Comparison of ENCODE assay signal across 11 mouse cellular contexts in the genomic region with DNA sequence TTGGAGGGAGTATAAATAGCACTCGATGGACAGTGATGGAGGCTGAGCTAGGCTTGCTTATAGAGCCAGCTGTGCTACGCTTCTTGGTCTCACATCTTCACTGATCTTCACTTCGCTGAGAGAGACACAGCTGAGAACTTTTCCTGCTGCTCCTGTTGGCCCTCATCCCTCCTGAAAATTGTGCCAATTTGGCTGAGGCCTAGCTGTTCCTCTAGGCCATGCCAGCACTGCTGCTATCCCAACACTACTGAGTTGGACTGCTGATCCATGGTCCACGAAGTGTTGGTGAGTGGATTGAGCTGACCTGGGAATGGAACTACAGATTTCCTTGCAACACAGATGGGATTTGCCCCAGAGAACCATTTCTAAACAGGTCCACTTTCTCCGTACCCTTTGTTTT. TPM values are rescaled to one million over a fixed set of nuclear protein-coding genes. Genes with fewer than 3 reads are reported as not detected.
DNase-seq lines count a peak whose midpoint lies in the region; ATAC-seq and TF ChIP-seq lines count a peak whose summit lies in the region.
"Had no signal": no experiment of that assay in that cellular context is flagged by ENCODE, and none has a peak within 500 bp of the region (broad histone marks: within the 10 kb centered on the region; RNA-seq: fewer than 3 reads in every experiment).

No protein-coding gene starts in this region.

- H3K27ac ChIP-seq in heart, adult 2 months, result no peak overlapping the region
- no peak overlapping the region for H3K27ac ChIP-seq in heart, embryonic 12.5 days (ENCODE audit: poor library complexity, severe bottlenecking)
- no peak overlapping the region for H3K27ac ChIP-seq in lung, embryonic 14.5 days (ENCODE audit: low read depth)
- H3K27ac ChIP-seq: embryonic facial prominence, embryonic 10.5 days; stomach, embryonic 15.5 days had no signal

- peaks cover 9% of the 10 kb centered on the region for H3K4me1 ChIP-seq in heart, adult 2 months (ENCODE audit: control insufficient read depth, insufficient read depth, low read length)
- peaks cover 20% of the 10 kb centered on the region for H3K4me1 ChIP-seq in heart, embryonic 12.5 days (replicated peaks)
- H3K4me1 ChIP-seq in lung, embryonic 14.5 days (ENCODE audit: insufficient read depth), result no peaks in the 10 kb centered on the region; the same call in 1 of the 2 replicates
- H3K4me1 ChIP-seq: embryonic facial prominence, embryonic 10.5 days; stomach, embryonic 15.5 days had no signal

- no peak for TF ChIP-seq CTCF in heart, adult 2 months (IDR thresholded peaks at IDR 0.05)
- no peak for TF ChIP-seq CTCF in brain, embryonic 14.5 days (IDR thresholded peaks at IDR 0.05; ENCODE audit: borderline replicate concordance, extremely low read depth, insufficient read depth, insufficient read length)
- TF ChIP-seq CTCF in lung, embryonic 14.5 days (IDR thresholded peaks at IDR 0.05; ENCODE audit: low read depth), result no peak

- TF ChIP-seq EP300 in heart, adult 2 months (IDR thresholded peaks at IDR 0.05; ENCODE audit: insufficient read depth, low read depth, low read length), result no peak

- H3K4me2 ChIP-seq in heart, embryonic 12.5 days, result no peak overlapping the region
- no peak overlapping the region for H3K4me2 ChIP-seq in lung, embryonic 14.5 days
- H3K4me2 ChIP-seq: stomach, embryonic 15.5 days had no signal

- no peaks in the 10 kb centered on the region for H3K9me3 ChIP-seq in heart, embryonic 12.5 days (replicated peaks)
- H3K9me3 ChIP-seq in lung, embryonic 14.5 days (ENCODE audit: low read depth, low read length), result no peaks in the 10 kb centered on the region
- H3K9me3 ChIP-seq: embryonic facial prominence, embryonic 10.5 days; stomach, embryonic 15.5 days had no signal

- ATAC-seq in heart, embryonic 12.5 days (ENCODE audit: insufficient number of reproducible peaks, low FRiP score), result no peak
- ATAC-seq in lung, embryonic 14.5 days (ENCODE audit: insufficient read depth), result no peak
- ATAC-seq in megakaryocyte progenitor cell, adult 5-6 weeks (replicated peaks; ENCODE audit: poor library complexity), result no peak
- ATAC-seq: CD4-positive, CD25-positive, alpha-beta regulatory T cell, adult 4 months had no signal

- H3K4me3 ChIP-seq in heart, adult 2 months, result no peak overlapping the region
- no peak overlapping the region for H3K4me3 ChIP-seq in heart, embryonic 12.5 days
- no peak overlapping the region for H3K4me3 ChIP-seq in lung, embryonic 14.5 days (ENCODE audit: low read depth, low read length)
- H3K4me3 ChIP-seq: embryonic facial prominence, embryonic 10.5 days; stomach, embryonic 15.5 days had no signal

- 59% methylated on average over 5 of the region's 5 CpGs for WGBS in heart, adult 2 months
- WGBS in heart, embryonic 12.5 days, result 88% methylated on average over 5 of the region's 5 CpGs
- WGBS in lung, embryonic 14.5 days, result 79% methylated on average over 5 of the region's 5 CpGs

- no peaks in the 10 kb centered on the region for H3K27me3 ChIP-seq in heart, adult 2 months (ENCODE audit: control insufficient read depth, insufficient read depth, low read length)
- H3K27me3 ChIP-seq in heart, embryonic 12.5 days (replicated peaks), result no peaks in the 10 kb centered on the region
- H3K27me3 ChIP-seq in lung, embryonic 14.5 days (ENCODE audit: insufficient read depth, low read length), result no peaks in the 10 kb centered on the region
- H3K27me3 ChIP-seq: stomach, embryonic 15.5 days had no signal

- peaks cover 2% of the 10 kb centered on the region for H3K36me3 ChIP-seq in heart, adult 2 months (ENCODE audit: control insufficient read depth, insufficient read depth, low read length)
- no peaks in the 10 kb centered on the region for H3K36me3 ChIP-seq in heart, embryonic 12.5 days
- H3K36me3 ChIP-seq in lung, embryonic 14.5 days (ENCODE audit: insufficient read depth), result no peaks in the 10 kb centered on the region
- H3K36me3 ChIP-seq: embryonic facial prominence, embryonic 10.5 days; stomach, embryonic 15.5 days had no signal

- TF ChIP-seq POLR2A in heart, adult 2 months (IDR thresholded peaks at IDR 0.05; ENCODE audit: insufficient read depth, low read depth, low read length), result no peak
- no peak for TF ChIP-seq POLR2A in brain, embryonic 14.5 days (IDR thresholded peaks at IDR 0.05; ENCODE audit: borderline replicate concordance, extremely low read depth, insufficient read depth, insufficient read length, poor library complexity, severe bottlenecking)

- intact Hi-C loops in heart, adult 2 months (cut with DNase I), result no loop called here

- no peaks in the 10 kb centered on the region for H3K79me2 ChIP-seq in heart, adult 2 months (replicated peaks; ENCODE audit: control insufficient read depth, insufficient read depth, low read length)

- H3K9ac ChIP-seq in heart, adult 2 months (ENCODE audit: low read depth, low read length), result no peak overlapping the region
- H3K9ac ChIP-seq in heart, embryonic 12.5 days, result no peak overlapping the region
- H3K9ac ChIP-seq in lung, embryonic 14.5 days, result no peak overlapping the region
- H3K9ac ChIP-seq: stomach, embryonic 15.5 days had no signal

- peak; percentile 52 to 61 for DNase-seq in heart, adult 2 months
- peak; percentile 11 for DNase-seq in brain, embryonic 14.5 days (ENCODE audit: low read depth)
- peak; percentile 0 for DNase-seq in fibroblast of lung, adult 2 months (ENCODE audit: low read depth)
- peak; percentile 3 for DNase-seq in lung, embryonic 14.5 days
- no peak for DNase-seq in thymus, postnatal 0 days (ENCODE audit: low spot score)
- no peak for DNase-seq in urinary bladder, postnatal 10 days (ENCODE audit: low spot score)

RNA-seq across cellular contexts. Expression of gene Vwa8, which starts 47.4 kb away (rescaled TPM):
- total RNA-seq in heart, adult 2 months (2021), result 100 to 1,000 TPM; 150 to 177 TPM
- polyA plus RNA-seq in heart, adult 2 months (2012; rRNA removed), result 58.8 and 95.8 TPM in 2 replicates
- 19.8 and 22.7 TPM in 2 replicates for polyA plus RNA-seq in heart, embryonic 12.5 days (2016; fragmentation: Nextera tagmentation; extraction: Ambion mirVana)
- 6.5 and 8.8 TPM in 2 replicates for polyA plus RNA-seq in brain, embryonic 14.5 days (2012; rRNA removed)
- polyA plus RNA-seq in lung, embryonic 14.5 days (2014; fragmentation: Nextera tagmentation; extraction: Ambion mirVana), result 12.5 and 13.9 TPM in 2 replicates
- 7.8 and 8.3 TPM in 2 replicates for polyA plus RNA-seq in thymus, postnatal 0 days (2015; fragmentation: Nextera tagmentation; extraction: Ambion mirVana)
- 22.6 and 22.8 TPM in 2 replicates for total RNA-seq in megakaryocyte progenitor cell, adult 5-6 weeks (2015)
- total RNA-seq in megakaryocyte progenitor cell, adult 5-6 weeks (2017), result 21.8 and 26.6 TPM in 2 replicates

Comparison
In these comparisons a context has a peak if more than half of its experiments do, and no peak if none do; other contexts are left out.
1. DNase-seq: peak in heart, adult 2 months (2 of 2), brain, embryonic 14.5 days (single experiment), fibroblast of lung, adult 2 months (single experiment) and lung, embryonic 14.5 days (single experiment); none in thymus, postnatal 0 days (single experiment) and urinary bladder, postnatal 10 days (single experiment).